Mouse (Mus musculus) testis, adult 2 months (tissue): Measurements from ENCODE around the gene Flvcr1.

Experiments used
- CTCF ChIP-seq: fragments of 200-500 bp; IDR thresholded peaks from 2 replicates; pipeline ENCODE4 v1.5.1; 2012; ENCODE audit warnings: low read depth, mild to moderate bottlenecking, inconsistent platforms, low read length, moderate library complexity; ENCODE audit not compliant: control insufficient read depth, insufficient read depth, insufficient replicate concordance
- POLR2A ChIP-seq: fragments of 200-500 bp; IDR thresholded peaks from 2 replicates; pipeline ENCODE4 v1.6.1; 2012; ENCODE audit warnings: low read depth, mild to moderate bottlenecking, inconsistent platforms, low read length, moderate library complexity; ENCODE audit not compliant: control insufficient read depth

- no peak for TF ChIP-seq CTCF
- no peak for TF ChIP-seq POLR2A
Observed at GRCm38 (mm10) chr1:190981412-190981811, 44.5 kb downstream of the Flvcr1 start.
